Mouse (Mus musculus) Patski (cell line): ENCODE data around the gene Glt6d1. TPM values are rescaled to one million over a fixed set of nuclear protein-coding genes. Genes with fewer than 3 reads are reported as not detected.

Source experiments
- ATAC-seq: fragments of 100-300 bp; one replicate; pipeline ENCODE4 v1.8.0; 2021
- CTCF ChIA-PET: fragments of 350-600 bp; sonication (Branson Sonifier 250); formaldehyde crosslinking; loops from one replicate; lab custom pipeline; 2022; ENCODE audit warnings: inconsistent platforms; lab: Charles Lee
- POLR2A ChIA-PET: fragments of 350-600 bp; sonication (Branson Sonifier 250); formaldehyde crosslinking; loops from one replicate; lab custom pipeline; 2022; ENCODE audit warnings: antibody characterized with exemption, inconsistent platforms; lab: Charles Lee
- DNase-seq: peaks from one replicate; pipeline ENCODE4 v3.0.0-alpha.2; 2011; ENCODE audit warnings: low read depth, low spot score
- H3K27me3 ChIP-seq: fragments of 371-371 bp; one replicate; pipeline ENCODE4 v1.5.1; 2021
- CTCF ChIP-seq: fragments of 100-300 bp; IDR thresholded peaks from one replicate; pipeline ENCODE4 v1.5.1; 2021
- in situ Hi-C: fragments of 300-500 bp; cut with MboI; formaldehyde crosslinking; loops from 3 replicates; pipeline ENCODE4 v1.11.1; 2018; ENCODE audit warnings: low pct_unique_long_range_greater_than_20kb, mixed read lengths
- polyA plus RNA-seq: library from polyadenylated mRNA; unstranded; gene quantifications from one replicate; pipeline ENCODE4 v1.2.3, GENCODE M21; 2021

Glt6d1 gene
- polyA plus RNA-seq, 1 experiment from 2014 or later: not detected

- CTCF ChIA-PET: interaction anchor here (1.2 kb wide), 1 partner anchor 17 kb away, joined by 3 read pairs; no protein-coding TSS in a partner anchor
- in situ Hi-C loops: no loop called here
- POLR2A ChIA-PET: no interaction called here
- no peak for TF ChIP-seq CTCF
- ATAC-seq (no peak), DNase-seq (no peak)
- no peaks in the 10 kb centered on the region for H3K27me3 ChIP-seq
These were observed 17.6 kb downstream of the Glt6d1 start for GRCm38 (mm10) chr2:25798065-25798464.

GRCm38 (mm10) chr2:25797635-25798034, 18.0 kb downstream of the Glt6d1 start:
- no peak for TF ChIP-seq CTCF
- DNase-seq (no peak), ATAC-seq (no peak)
- ChIA-PET POLR2A (no interaction called here), CTCF (interaction anchor here (1.2 kb wide), 1 partner anchor 17 kb away, joined by 3 read pairs; no protein-coding TSS in a partner anchor)
- in situ Hi-C loops: no loop called here
- no peaks in the 10 kb centered on the region for H3K27me3 ChIP-seq

GRCm38 (mm10) chr2:25789092-25789491, 26.6 kb downstream of the Glt6d1 start:
- DNase-seq (no peak), ATAC-seq (no peak)
- CTCF ChIA-PET: no interaction called here
- POLR2A ChIA-PET: no interaction called here
- H3K27me3 ChIP-seq: no peaks in the 10 kb centered on the region
- in situ Hi-C loops: no loop called here
- TF ChIP-seq CTCF: no peak

- DNase-seq: no peak
- no peak for TF ChIP-seq CTCF
- ChIA-PET POLR2A (no interaction called here), CTCF (no interaction called here)
- H3K27me3 ChIP-seq: peaks cover 9% of the 10 kb centered on the region
- no peak for ATAC-seq
- in situ Hi-C loops: no loop called here
These were observed 29.9 kb downstream of the Glt6d1 start for GRCm38 (mm10) chr2:25785573-25786322.

- no peak for TF ChIP-seq CTCF
- ATAC-seq: no peak
- ChIA-PET POLR2A (no interaction called here), CTCF (no interaction called here)
- peaks cover 9% of the 10 kb centered on the region for H3K27me3 ChIP-seq
- no peak for DNase-seq
- in situ Hi-C loops: no loop called here
These were observed 33.7 kb downstream of the Glt6d1 start, which contains the start of gene Gm13539 for GRCm38 (mm10) chr2:25781957-25782356. Gene Gm13539, plus strand, starts transcription at chr2:25782257.

- in situ Hi-C loops: no loop called here
- ATAC-seq (no peak), DNase-seq (no peak)
- H3K27me3 ChIP-seq: peaks cover 9% of the 10 kb centered on the region
- TF ChIP-seq CTCF: no peak
- POLR2A ChIA-PET: no interaction called here
- CTCF ChIA-PET: no interaction called here
These were observed 34.7 kb downstream of the Glt6d1 start for GRCm38 (mm10) chr2:25780921-25781320.

- in situ Hi-C loops: no loop called here
- ATAC-seq: no peak
- H3K27me3 ChIP-seq: peaks cover 9% of the 10 kb centered on the region
- POLR2A ChIA-PET: no interaction called here
- CTCF ChIA-PET: no interaction called here
- DNase-seq: no peak
- TF ChIP-seq CTCF: no peak
These were observed 36.6 kb downstream of the Glt6d1 start for GRCm38 (mm10) chr2:25779076-25779475.

GRCm38 (mm10) chr2:25776717-25777116, 38.9 kb downstream of the Glt6d1 start, which contains the start of gene Lcn11:
Gene Lcn11, plus strand, starts transcription at chr2:25777017.
- DNase-seq (no peak), ATAC-seq (no peak)
- in situ Hi-C loops: no loop called here
- POLR2A ChIA-PET: no interaction called here
- peaks cover 6% of the 10 kb centered on the region for H3K27me3 ChIP-seq
- no peak for TF ChIP-seq CTCF
- CTCF ChIA-PET: no interaction called here

GRCm38 (mm10) chr2:25775991-25776390, 39.7 kb downstream of the Glt6d1 start:
- POLR2A ChIA-PET: interaction anchor here (0.6 kb wide), 1 partner anchor 69 kb away, joined by 3 read pairs; no protein-coding TSS in a partner anchor
- H3K27me3 ChIP-seq: peaks cover 6% of the 10 kb centered on the region
- DNase-seq (no peak), ATAC-seq (no peak)
- in situ Hi-C loops: no loop called here
- no peak for TF ChIP-seq CTCF
- CTCF ChIA-PET: no interaction called here

- peaks cover 6% of the 10 kb centered on the region for H3K27me3 ChIP-seq
- POLR2A ChIA-PET: interaction anchor here (0.5 kb wide), 1 partner anchor 474 kb away, joined by 4 read pairs; no protein-coding TSS in a partner anchor
- in situ Hi-C loops: no loop called here
- DNase-seq (no peak), ATAC-seq (no peak)
- TF ChIP-seq CTCF: no peak
- CTCF ChIA-PET: no interaction called here
These were observed 41.0 kb downstream of the Glt6d1 start for GRCm38 (mm10) chr2:25774640-25775039.

- ChIA-PET POLR2A (interaction anchor here (0.6 kb wide), 1 partner anchor 141 kb away, joined by 8 read pairs; no protein-coding TSS in a partner anchor), CTCF (no interaction called here)
- TF ChIP-seq CTCF: no peak
- ATAC-seq (no peak), DNase-seq (no peak)
- in situ Hi-C loops: no loop called here
- peaks cover 9% of the 10 kb centered on the region for H3K27me3 ChIP-seq
These were observed 42.1 kb downstream of the Glt6d1 start for GRCm38 (mm10) chr2:25773507-25773906.
